21 mouse cellular contexts compared by ENCODE assay signal in genomic region chr2:82385123-82385522, GRCm38 (mm10).
A peak's percentile ranks its signal among the peaks of the same experiment; 100 is the strongest.
DNase-seq lines count a peak whose midpoint lies in the region; ATAC-seq lines count a peak whose summit lies in the region.
"Had no signal": no experiment of that assay in that cellular context is flagged by ENCODE, and none has a peak within 500 bp of the region (broad histone marks: within the 10 kb centered on the region; RNA-seq: fewer than 3 reads in every experiment).

No protein-coding gene starts in this region.

- ATAC-seq in frontal cortex, adult (ENCODE audit: low TSS enrichment), result peak; percentile 89
- ATAC-seq: activated CD4-positive, CD25-positive, alpha-beta regulatory T cell, adult 4 months; CD4-positive, CD25-positive, alpha-beta regulatory T cell, adult 4 months; forebrain, embryonic 14.5 days; forebrain, embryonic 16.5 days; Patski had no signal

- no peak for DNase-seq in frontal cortex, postnatal 25 days (ENCODE audit: low spot score in 2 of 2)
- DNase-seq in right cerebral cortex, adult 18-20 months, result peak; percentile 8
- DNase-seq in right cerebral cortex, postnatal 14 days, result no peak
- no peak for DNase-seq in thymus, adult 18-20 months
- DNase-seq: adrenal gland, adult 8-10 months; adrenal gland, postnatal 14 days; adrenal gland, postnatal 36 days; B cell, adult 2 months; cerebellum, adult 11 months; cerebellum, adult 18-20 months; cerebellum, adult 8-10 months; cerebellum, adult 9-11 months; cerebellum, postnatal 14 days; cerebellum, postnatal 36 days; embryo, embryonic 11 days had no signal
